Mouse (Mus musculus): ENCODE results near the gene Ctnnbl1.

DNA sequence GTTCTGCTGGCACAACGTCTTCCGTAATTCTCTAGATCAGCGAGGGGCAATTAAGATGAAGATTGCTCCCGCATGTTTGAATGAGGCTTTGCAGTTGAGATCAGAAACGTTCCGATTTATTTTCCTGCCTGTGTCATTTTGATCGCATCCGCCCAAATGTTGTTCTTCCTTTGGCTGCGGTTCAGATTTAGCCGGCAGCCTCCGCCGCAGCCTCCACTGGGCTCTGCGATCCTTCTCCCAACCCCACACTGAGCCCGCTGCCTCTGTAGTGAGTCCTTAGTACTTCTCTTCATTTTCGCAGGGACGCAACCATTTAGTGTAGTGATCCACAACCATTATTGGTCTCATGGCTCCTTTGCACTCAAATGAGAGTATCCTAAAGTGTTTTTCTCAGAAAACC is 46.0 kb downstream of the Ctnnbl1 start:
- TF ChIP-seq CTCF (IDR thresholded peaks at IDR 0.05; ENCODE audit: low read depth) (no peak), EP300 (IDR thresholded peaks at IDR 0.05; ENCODE audit: low read depth) (no peak)

Data from heart, postnatal 0 days (tissue).